Mouse (Mus musculus) urinary bladder, postnatal 4 days (tissue): ENCODE results near the gene Afdn.
"Not testable (repeated sequence)": the region's sequence is repeated elsewhere in the genome, so short reads cannot be mapped to it uniquely, and the experiment has no call there.

ENCODE experiments used
- DNase-seq, 2 experiments: peaks; one replicate each; pipeline ENCODE4 v3.0.0; 2021 to 2022; ENCODE audit warnings: low spot score in 2 of 2

Afdn gene

GRCm38 (mm10) chr17:13874245-13874644 is 113.9 kb downstream of the Afdn start:
- no peak for DNase-seq

GRCm38 (mm10) chr17:13877460-13877859 is 117.1 kb downstream of the Afdn start:
- no peak for DNase-seq

GRCm38 (mm10) chr17:13879731-13880130 is 119.4 kb downstream of the Afdn start:
- DNase-seq: no peak

- DNase-seq: no peak
Measured at GRCm38 (mm10) chr17:13883540-13883939, 123.2 kb downstream of the Afdn start.

GRCm38 (mm10) chr17:13889818-13890434 is 129.6 kb downstream of the Afdn start:
- no peak for DNase-seq

GRCm38 (mm10) chr17:13890932-13891331 is 130.6 kb downstream of the Afdn start:
- DNase-seq: no peak

GRCm38 (mm10) chr17:13898838-13899237 is 138.5 kb downstream of the Afdn start:
- DNase-seq: no peak

GRCm38 (mm10) chr17:13899241-13899640 is 138.9 kb downstream of the Afdn start:
- DNase-seq: no peak

- no peak for DNase-seq
Measured at GRCm38 (mm10) chr17:13903793-13904192, 143.5 kb downstream of the Afdn start.

GRCm38 (mm10) chr17:13907082-13907481 is 146.7 kb downstream of the Afdn start:
- DNase-seq: no peak

GRCm38 (mm10) chr17:13907681-13908080 is 147.3 kb downstream of the Afdn start:
- DNase-seq: no peak

GRCm38 (mm10) chr17:13913951-13914350 is 153.6 kb downstream of the Afdn start:
- no peak for DNase-seq

GRCm38 (mm10) chr17:13914531-13914930 is 154.2 kb downstream of the Afdn start:
- no peak for DNase-seq

GRCm38 (mm10) chr17:13920771-13921170 is 160.4 kb downstream of the Afdn start:
- DNase-seq: no peak

GRCm38 (mm10) chr17:13923418-13923817 is 163.1 kb downstream of the Afdn start:
- no peak for DNase-seq

- DNase-seq: no peak
Measured at GRCm38 (mm10) chr17:13924588-13924987, 164.2 kb downstream of the Afdn start.

- DNase-seq: no peak
Measured at GRCm38 (mm10) chr17:13925931-13926330, 165.6 kb downstream of the Afdn start.

- no peak for DNase-seq
Measured at GRCm38 (mm10) chr17:13930421-13930820, 170.1 kb downstream of the Afdn start.

- not testable (repeated sequence) for DNase-seq
Measured at GRCm38 (mm10) chr17:13935364-13935763, 175.0 kb downstream of the Afdn start.

GRCm38 (mm10) chr17:13937787-13938186 is 177.4 kb downstream of the Afdn start:
- DNase-seq: no peak

- no peak for DNase-seq
Measured at GRCm38 (mm10) chr17:13938652-13939051, 178.3 kb downstream of the Afdn start.

GRCm38 (mm10) chr17:13939231-13939630 is 178.9 kb downstream of the Afdn start:
- not testable (repeated sequence) for DNase-seq

- DNase-seq: no peak
Measured at GRCm38 (mm10) chr17:13940487-13940886, 180.1 kb downstream of the Afdn start.

- not testable (repeated sequence) for DNase-seq
Measured at GRCm38 (mm10) chr17:13948073-13948472, 187.7 kb downstream of the Afdn start, which contains the start of gene Gm7168. Gm7168 (plus strand) TSS chr17:13948373.
